Mouse (Mus musculus) hindbrain, embryonic 15.5 days (tissue): ENCODE data around the gene Rit1. TPM values are rescaled to one million over a fixed set of nuclear protein-coding genes. Genes with fewer than 3 reads are reported as not detected.
A peak's percentile ranks its signal among the peaks of the same experiment; 100 is the strongest.
"Not testable (repeated sequence)": the region's sequence is repeated elsewhere in the genome, so short reads cannot be mapped to it uniquely, and the experiment has no call there.

Experiments
- ATAC-seq: fragments of 200-750 bp; cut with Nextera tagmentation; 2 replicates; pipeline ENCODE4 v1.8.0; 2017; ENCODE audit warnings: low read depth, moderate number of reproducible peaks, moderate TSS enrichment; ENCODE audit not compliant: low FRiP score
- H3K27ac ChIP-seq: fragments of 300-500 bp; sonication (generic); replicated peaks from 2 replicates; pipeline ENCODE4 v1.5.1; 2015; ENCODE audit warnings: mild to moderate bottlenecking, inconsistent platforms
- H3K27me3 ChIP-seq: fragments of 300-500 bp; sonication (generic); 2 replicates; pipeline ENCODE4 v1.6.1; 2015; ENCODE audit warnings: control low read depth, inconsistent platforms
- H3K36me3 ChIP-seq: fragments of 300-500 bp; sonication (generic); 2 replicates; pipeline ENCODE4 v1.6.1; 2015; ENCODE audit warnings: control low read depth, inconsistent platforms
- H3K4me1 ChIP-seq: fragments of 300-500 bp; sonication (generic); replicated peaks from 2 replicates; pipeline ENCODE4 v1.6.1; 2015; ENCODE audit warnings: control low read depth, inconsistent platforms
- H3K4me2 ChIP-seq: fragments of 300-500 bp; sonication (generic); 2 replicates; pipeline ENCODE4 v1.6.1; 2015; ENCODE audit warnings: moderate library complexity, mild to moderate bottlenecking, inconsistent platforms
- H3K4me3 ChIP-seq: fragments of 300-500 bp; sonication (generic); 2 replicates; pipeline ENCODE4 v1.5.1; 2015; ENCODE audit warnings: mild to moderate bottlenecking, inconsistent platforms
- H3K9ac ChIP-seq: fragments of 300-500 bp; sonication (generic); 2 replicates; pipeline ENCODE4 v1.6.1; 2015; ENCODE audit warnings: inconsistent platforms
- H3K9me3 ChIP-seq: fragments of 300-500 bp; sonication (generic); 2 replicates; pipeline ENCODE4 v1.6.1; 2016; ENCODE audit warnings: control low read depth, inconsistent platforms
- WGBS: fragments of 180-500 bp; shearing (Covaris S2); methylation state at CpG from one replicate; pipeline ENCODE4 v1.1.7; 2015; 5-methylcytosine and 5-hydroxymethylcytosine counted together
- polyA plus RNA-seq: library from polyadenylated mRNA; unstranded; fragments of >200 nt; fragmentation: Nextera tagmentation; extraction: Ambion mirVana; gene quantifications from 2 replicates; pipeline ENCODE4 v1.2.1, GENCODE M21; 2015

Rit1 gene
- polyA plus RNA-seq, 1 experiment from 2014 or later: 64.4 TPM

DNA sequence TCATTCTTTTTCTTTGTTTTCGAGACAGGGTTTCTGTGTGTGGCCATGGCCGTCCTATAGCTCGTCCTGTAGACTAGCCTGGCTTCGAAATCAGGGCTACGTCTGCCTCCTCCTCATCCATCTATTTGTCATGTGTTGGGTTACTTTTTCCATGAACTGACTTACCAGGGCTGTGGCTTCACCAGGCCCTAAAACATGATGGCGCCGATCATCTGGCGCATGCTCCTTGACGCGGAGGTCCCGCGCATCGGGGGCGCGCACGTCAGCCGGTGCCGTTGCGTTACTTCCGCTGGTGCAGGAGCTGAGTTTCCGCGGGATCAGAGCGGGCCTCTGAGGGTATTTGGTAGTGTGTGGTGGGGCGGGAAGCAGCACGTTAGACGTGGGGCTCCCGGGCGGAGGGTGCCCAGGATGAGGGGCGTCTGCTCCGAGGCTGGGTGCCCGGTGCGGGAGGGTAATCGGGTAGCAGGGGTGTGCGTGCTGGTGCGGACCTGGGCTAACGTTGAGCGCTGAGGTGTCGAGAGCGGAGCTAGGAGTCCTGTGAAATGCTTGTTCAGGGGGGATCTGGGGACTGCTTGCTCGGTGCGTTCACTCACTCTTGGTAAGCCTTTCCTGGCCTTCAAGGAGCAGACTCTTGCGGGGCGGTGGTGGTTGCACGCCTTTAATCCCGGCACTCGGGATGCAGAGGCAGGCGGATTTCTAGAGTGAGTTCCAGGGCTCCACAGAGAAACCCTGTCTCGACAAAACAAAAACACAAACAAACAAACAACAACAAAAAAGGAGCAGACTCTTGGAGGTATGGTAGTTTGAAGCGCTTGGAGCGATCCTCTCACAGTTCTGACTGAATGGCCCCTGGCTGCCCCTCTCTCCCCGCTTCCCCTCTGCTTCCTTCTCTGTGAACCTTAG, 58.6 kb downstream of the Rit1 start, which contains the start of gene Syt11:
TSS of gene Syt11 (minus strand) at position 226 of the 903 bp plus-strand sequence.
- WGBS: 5% methylated on average over 32 of the region's 51 CpGs
- H3K36me3 ChIP-seq, H3K4me1 ChIP-seq, H3K27me3 ChIP-seq, H3K9me3 ChIP-seq: not testable (repeated sequence)
- Histone ChIP-seq H3K9ac (peak within 1 kb of the TSS; percentile 43), H3K4me2 (peak within 1 kb of the TSS; percentile 54), H3K4me3 (peak within 1 kb of the TSS; percentile 38), H3K27ac (peak within 1 kb of the TSS; percentile 84)
- ATAC-seq: peak; percentile 61

Other genes with a start within 250 kb of the Rit1 start
- gene Lmna, start 206.9 kb upstream of the Rit1 start, polyA plus RNA-seq: 52.2 and 53.4 TPM in 2 replicates
- gene Mex3a, start 184.4 kb upstream of the Rit1 start, polyA plus RNA-seq: 26.4 and 28.6 TPM in 2 replicates
- gene Rab25, start 168.5 kb upstream of the Rit1 start, polyA plus RNA-seq: 0.23 TPM in 1 of 2 replicates, not detected in the other
- 201 and 205 TPM in 2 replicates for gene Lamtor2, start 163.8 kb upstream of the Rit1 start, polyA plus RNA-seq
- 43.6 and 47.7 TPM in 2 replicates for gene Ubqln4, start 163.1 kb upstream of the Rit1 start, polyA plus RNA-seq
- 146 and 149 TPM in 2 replicates for gene Ssr2, start 141.0 kb upstream of the Rit1 start, polyA plus RNA-seq
- gene Arhgef2, start 110.9 kb upstream of the Rit1 start, polyA plus RNA-seq: 121 and 129 TPM in 2 replicates
- not detected in 2 replicates for gene Rxfp4, start 63.7 kb upstream of the Rit1 start, polyA plus RNA-seq
- gene Khdc4, start 31.0 kb upstream of the Rit1 start, polyA plus RNA-seq: 84.5 and 88.5 TPM in 2 replicates
- 220 and 239 TPM in 2 replicates for gene Syt11, start 58.3 kb downstream of the Rit1 start, polyA plus RNA-seq
- gene Gon4l, start 118.4 kb downstream of the Rit1 start, polyA plus RNA-seq: 13.2 and 13.5 TPM in 2 replicates
- gene Msto1, start 197.2 kb downstream of the Rit1 start, polyA plus RNA-seq: 47.4 and 50.6 TPM in 2 replicates
- gene Ash1l, start 233.8 kb downstream of the Rit1 start, polyA plus RNA-seq: 17.5 and 19.5 TPM in 2 replicates
- gene Dap3, start 234.3 kb downstream of the Rit1 start, polyA plus RNA-seq: 121 and 129 TPM in 2 replicates